Comparison of ENCODE assay signal across 40 mouse cellular contexts in the genomic region with DNA sequence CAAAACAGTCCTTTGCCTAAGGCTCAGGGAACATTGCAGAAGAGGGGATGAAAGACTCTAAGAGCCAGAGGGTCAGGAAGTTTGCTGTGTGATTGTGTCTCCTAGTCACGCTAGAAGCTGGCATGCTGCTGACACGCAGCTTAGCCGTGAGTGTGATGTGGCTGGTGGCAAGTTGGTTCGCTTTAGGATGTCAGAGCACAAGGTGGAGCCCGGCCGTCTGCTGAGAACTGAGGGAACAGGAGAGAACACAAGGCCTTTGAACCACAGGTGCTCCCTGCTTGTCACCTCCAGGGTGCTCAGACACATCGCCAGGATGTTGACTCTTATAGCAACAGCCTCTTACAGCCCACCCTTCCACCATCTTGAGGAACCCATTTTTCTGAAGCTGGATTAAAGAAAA. TPM values are rescaled to one million over a fixed set of nuclear protein-coding genes. Genes with fewer than 3 reads are reported as not detected.
"Had no signal": no experiment of that assay in that cellular context is flagged by ENCODE, and none has a peak within 500 bp of the region (broad histone marks: within the 10 kb centered on the region; RNA-seq: fewer than 3 reads in every experiment).

No protein-coding gene starts in this region.

- DNase-seq: forebrain, postnatal 0 days; gastrocnemius, adult 2 months; gastrocnemius, postnatal 10 days; gastrocnemius, postnatal 25 days; heart, adult 18-20 months; heart, postnatal 10 days; heart, postnatal 4 days; kidney, adult 11 months; kidney, adult 2 months; kidney, adult 9 months; kidney, postnatal 14 days; kidney, postnatal 36 days had no signal

- ATAC-seq: forebrain, postnatal 0 days; hindbrain, embryonic 16.5 days; intestine, embryonic 16.5 days had no signal

RNA-seq across cellular contexts. Expression of a gene that starts 18.1 kb away (rescaled TPM):
- total RNA-seq: forebrain, postnatal 0 days; gastrocnemius, adult 2 months; gastrocnemius, postnatal 25 days; gastrocnemius, postnatal 4 days; granulocyte monocyte progenitor cell, adult 5-6 weeks; heart, adult 18-20 months; heart, adult 8-10 months; heart, postnatal 10 days; heart, postnatal 25 days; heart, postnatal 4 days; layer of hippocampus, adult 8-10 months; layer of hippocampus, postnatal 10 days; layer of hippocampus, postnatal 25 days; left cerebral cortex, adult 2 months; left cerebral cortex, postnatal 14 days; left cerebral cortex, postnatal 36 days had no signal
- polyA plus RNA-seq: forebrain, postnatal 0 days; frontal cortex, adult 2 months; heart, embryonic 10.5 days; heart, embryonic 12.5 days; heart, embryonic 14.5 days; heart, embryonic 16.5 days; hindbrain, embryonic 10.5 days; hindbrain, embryonic 12.5 days; hindbrain, embryonic 14.5 days; hindbrain, embryonic 16.5 days; intestine, embryonic 14.5 days; intestine, embryonic 16.5 days; kidney, adult 2 months; kidney, embryonic 15.5 days; kidney, postnatal 0 days; large intestine, adult 2 months; limb, embryonic 11.5 days; limb, embryonic 13.5 days; limb, embryonic 15.5 days had no signal

RNA-seq across cellular contexts. Expression of a gene that starts 47.2 kb away (rescaled TPM):
- total RNA-seq: forebrain, postnatal 0 days; gastrocnemius, adult 2 months; gastrocnemius, postnatal 10 days; gastrocnemius, postnatal 25 days; gastrocnemius, postnatal 4 days; granulocyte monocyte progenitor cell, adult 5-6 weeks; heart, adult 18-20 months; heart, adult 8-10 months; heart, postnatal 10 days; heart, postnatal 25 days; heart, postnatal 4 days; layer of hippocampus, adult 18-20 months; layer of hippocampus, adult 8-10 months; layer of hippocampus, postnatal 10 days; layer of hippocampus, postnatal 25 days; left cerebral cortex, adult 2 months; left cerebral cortex, postnatal 14 days; left cerebral cortex, postnatal 36 days had no signal
- polyA plus RNA-seq: forebrain, postnatal 0 days; frontal cortex, adult 2 months; heart, embryonic 12.5 days; heart, embryonic 14.5 days; heart, embryonic 16.5 days; intestine, embryonic 14.5 days; intestine, embryonic 16.5 days; kidney, adult 2 months; kidney, embryonic 15.5 days; large intestine, adult 2 months; limb, embryonic 11.5 days; limb, embryonic 15.5 days had no signal
